Mouse (Mus musculus) ES-E14 (cell line): ENCODE results near the gene Zdhhc17. TPM values are rescaled to one million over a fixed set of nuclear protein-coding genes. Genes with fewer than 3 reads are reported as not detected.

Experiments used
- DNase-seq: peaks from one replicate; pipeline ENCODE4 v3.0.0-alpha.2; 2013; ENCODE audit warnings: low read depth, low spot score
- H3K27ac ChIP-seq: 2 replicates; pipeline ENCODE4 v1.5.1; 2012; ENCODE audit warnings: low read depth, mild to moderate bottlenecking, low read length, moderate library complexity, mixed read lengths; ENCODE audit not compliant: poor library complexity, insufficient read depth, severe bottlenecking
- H3K36me3 ChIP-seq: 2 replicates; pipeline ENCODE4 v1.6.1; 2012; ENCODE audit warnings: mild to moderate bottlenecking, low read length, moderate library complexity, mixed read lengths; ENCODE audit not compliant: control insufficient read depth, poor library complexity, insufficient read depth, severe bottlenecking
- H3K4me1 ChIP-seq, 2 experiments: fragments of 150-350 bp in 1 of 2; sonication (generic) in 1 of 2; 2 replicates each; pipeline ENCODE4 v1.6.1; 2012; ENCODE audit warnings: low read length in 2 of 2, mild to moderate bottlenecking in 1 of 2, mixed read lengths in 1 of 2; ENCODE audit not compliant: control insufficient read depth in 2 of 2, insufficient read depth in 2 of 2, poor library complexity in 1 of 2
- H3K4me3 ChIP-seq, 2 experiments: fragments of 150-350 bp in 1 of 2; sonication (generic) in 1 of 2; 2 replicates each; pipeline ENCODE4 v1.5.1; 2012; ENCODE audit warnings: low read length in 2 of 2, low read depth in 1 of 2, mild to moderate bottlenecking in 1 of 2, mixed read lengths in 1 of 2; ENCODE audit not compliant: insufficient read depth in 1 of 2, poor library complexity in 1 of 2, severe bottlenecking in 1 of 2
- H3K9ac ChIP-seq: 2 replicates; pipeline ENCODE4 v1.6.1; 2012; ENCODE audit warnings: low read depth, mild to moderate bottlenecking, low read length, mixed read lengths; ENCODE audit not compliant: poor library complexity, insufficient read depth, severe bottlenecking
- H3K9me3 ChIP-seq: fragments of 150-350 bp; sonication (generic); 2 replicates; pipeline ENCODE4 v1.6.1; 2012; ENCODE audit warnings: low read depth, mild to moderate bottlenecking, low read length; ENCODE audit not compliant: control insufficient read depth, insufficient read depth
- CHD2 ChIP-seq: IDR thresholded peaks from 2 replicates; pipeline ENCODE4 v1.6.1; 2014; ENCODE audit warnings: mild to moderate bottlenecking, low read depth, low read length, inconsistent platforms
- HCFC1 ChIP-seq: IDR thresholded peaks from 2 replicates; pipeline ENCODE4 v1.6.1; 2012; ENCODE audit warnings: low read length, inconsistent platforms, borderline replicate concordance; ENCODE audit not compliant: insufficient read depth
- MAFK ChIP-seq: IDR thresholded peaks from 2 replicates; pipeline ENCODE4 v1.6.1; 2014; ENCODE audit warnings: mild to moderate bottlenecking, low read depth, low read length, inconsistent platforms; ENCODE audit not compliant: insufficient read depth
- ZC3H11A ChIP-seq: IDR thresholded peaks from 2 replicates; pipeline ENCODE4 v1.6.1; 2012; ENCODE audit warnings: low read depth, mild to moderate bottlenecking, inconsistent platforms, low read length, borderline replicate concordance
- ZNF384 ChIP-seq: IDR thresholded peaks from 2 replicates; pipeline ENCODE4 v1.6.1; 2012; ENCODE audit warnings: low read depth, low read length, inconsistent platforms
- in situ Hi-C, 2 experiments: fragments of 600-800 bp; cut with MboI; formaldehyde crosslinking; loops; one replicate each; pipeline ENCODE4 v1.15.1; 2025; ENCODE audit warnings: low sequenced_read_pairs in 2 of 2, inconsistent platforms in 1 of 2; ENCODE audit not compliant: unreplicated experiment in 2 of 2
- total RNA-seq: library from RNA; depleted of rRNA; stranded (reverse); fragments of 300-350 nt; gene quantifications from 2 replicates; pipeline ENCODE4 v1.2.3, GENCODE M21; 2012

The Zdhhc17 gene
- total RNA-seq, 1 experiment, result 26.2 TPM

GRCm38 (mm10) chr10:110971998-110972397 is 37.9 kb downstream of the Zdhhc17 start:
- Histone ChIP-seq H3K36me3 (peaks cover 9% of the 10 kb centered on the region; the same call in 1 of the 2 replicates), H3K4me3 (no peak overlapping the region), H3K9ac (no peak overlapping the region), H3K4me1 (peaks cover 0 to 2% of the 10 kb centered on the region in 2 experiments; a peak in 3 of 4 replicates), H3K9me3 (no peaks in the 10 kb centered on the region), H3K27ac (no peak overlapping the region)
- in situ Hi-C loops, result loop anchor here (10.0 to 25.0 kb wide), 3 partner anchors 133 to 185 kb away; no protein-coding TSS in a partner anchor
- TF ChIP-seq MAFK, result no peak
- TF ChIP-seq ZC3H11A, result no peak
- no peak for TF ChIP-seq HCFC1
- no peak for TF ChIP-seq CHD2
- no peak for TF ChIP-seq ZNF384
- no peak for DNase-seq

GRCm38 (mm10) chr10:110971483-110971882 is 38.5 kb downstream of the Zdhhc17 start:
- Histone ChIP-seq H3K4me3 (no peak overlapping the region), H3K27ac (no peak overlapping the region), H3K9ac (no peak overlapping the region), H3K4me1 (no peaks in the 10 kb centered on the region), H3K9me3 (no peaks in the 10 kb centered on the region), H3K36me3 (peaks cover 9% of the 10 kb centered on the region; the same call in 1 of the 2 replicates)
- DNase-seq, result no peak
- in situ Hi-C loops, result loop anchor here (10.0 to 25.0 kb wide), 3 partner anchors 133 to 184 kb away; no protein-coding TSS in a partner anchor
- no peak for TF ChIP-seq HCFC1
- TF ChIP-seq CHD2, result no peak
- no peak for TF ChIP-seq ZNF384
- no peak for TF ChIP-seq ZC3H11A
- no peak for TF ChIP-seq MAFK

- TF ChIP-seq ZNF384 (no peak), HCFC1 (no peak), MAFK (no peak), ZC3H11A (no peak), CHD2 (no peak)
- Histone ChIP-seq H3K36me3 (peaks cover 9% of the 10 kb centered on the region; the same call in 1 of the 2 replicates), H3K9me3 (no peaks in the 10 kb centered on the region), H3K9ac (no peak overlapping the region), H3K4me3 (no peak overlapping the region), H3K27ac (no peak overlapping the region), H3K4me1 (no peaks in the 10 kb centered on the region)
- in situ Hi-C loops, result loop anchor here (10.0 to 25.0 kb wide), 3 partner anchors 134 to 184 kb away; no protein-coding TSS in a partner anchor
- DNase-seq, result no peak
Observed at GRCm38 (mm10) chr10:110971044-110971443, 38.9 kb downstream of the Zdhhc17 start.

DNA sequence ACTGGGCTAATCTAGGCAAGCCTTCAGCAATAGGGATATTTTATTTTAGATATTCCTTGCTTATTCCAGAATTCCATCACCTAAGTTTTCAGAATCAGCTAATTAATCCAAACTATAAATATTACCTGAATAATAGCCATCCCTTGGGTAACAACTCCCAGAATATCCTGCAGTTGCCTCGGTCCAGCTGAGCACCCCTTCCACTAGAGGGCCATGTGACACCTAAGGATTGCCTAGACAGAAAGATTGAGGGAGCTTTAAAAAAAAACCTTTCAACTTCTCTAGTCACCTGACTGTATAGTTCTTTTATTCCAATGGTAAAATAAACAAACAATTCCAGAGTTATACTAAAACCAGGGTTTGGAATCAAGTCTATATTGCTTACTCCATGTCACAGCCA is 47.8 kb downstream of the Zdhhc17 start:
- Histone ChIP-seq H3K4me1 (no peaks in the 10 kb centered on the region), H3K4me3 (no peak overlapping the region), H3K9ac (no peak overlapping the region), H3K9me3 (no peaks in the 10 kb centered on the region), H3K27ac (no peak overlapping the region), H3K36me3 (peaks cover 3% of the 10 kb centered on the region)
- TF ChIP-seq ZNF384, result no peak
- no peak for TF ChIP-seq MAFK
- TF ChIP-seq ZC3H11A, result no peak
- no peak for TF ChIP-seq HCFC1
- no peak for TF ChIP-seq CHD2
- in situ Hi-C loops, result loop anchor here in 1 of 2 experiments (25.0 kb wide), 1 partner anchor 175 kb away; no protein-coding TSS in a partner anchor
- DNase-seq, result no peak

GRCm38 (mm10) chr10:110960841-110961240 is 49.1 kb downstream of the Zdhhc17 start:
- no peak overlapping the region for H3K9ac ChIP-seq
- in situ Hi-C loops, result loop anchor here in 1 of 2 experiments (25.0 kb wide), 1 partner anchor 174 kb away; no protein-coding TSS in a partner anchor
- DNase-seq, result no peak
- TF ChIP-seq HCFC1 (no peak), CHD2 (no peak), ZNF384 (no peak), MAFK (no peak), ZC3H11A (no peak)
- H3K4me1 ChIP-seq, result no peaks in the 10 kb centered on the region
- H3K9me3 ChIP-seq, result no peaks in the 10 kb centered on the region
- H3K27ac ChIP-seq, result no peak overlapping the region
- peaks cover 3% of the 10 kb centered on the region for H3K36me3 ChIP-seq
- no peak overlapping the region for H3K4me3 ChIP-seq
